Mouse (Mus musculus): ENCODE measurements around the gene Slc44a5.

Gene Slc44a5

DNA sequence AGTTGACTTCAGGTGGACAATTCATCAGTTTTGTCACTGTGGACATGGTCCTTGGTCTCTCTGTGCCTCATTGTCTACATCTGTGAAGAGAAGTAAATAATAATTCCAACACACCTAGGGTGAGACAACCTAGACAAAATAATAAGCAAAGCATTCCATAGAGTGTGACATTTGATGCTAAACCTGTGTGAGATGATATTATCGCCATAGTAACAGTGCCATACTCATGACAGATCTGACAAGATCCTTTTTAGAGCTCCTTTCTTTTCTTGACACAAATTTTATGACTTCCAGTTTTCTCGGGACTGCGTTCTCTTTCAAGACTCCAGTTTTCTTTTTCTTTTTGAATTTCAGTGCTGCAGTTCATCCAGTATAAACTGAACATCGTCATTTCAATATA lies 192.6 kb downstream of the Slc44a5 start:
- DNase-seq (ENCODE audit: low read depth, low spot score), result no peak

DNA sequence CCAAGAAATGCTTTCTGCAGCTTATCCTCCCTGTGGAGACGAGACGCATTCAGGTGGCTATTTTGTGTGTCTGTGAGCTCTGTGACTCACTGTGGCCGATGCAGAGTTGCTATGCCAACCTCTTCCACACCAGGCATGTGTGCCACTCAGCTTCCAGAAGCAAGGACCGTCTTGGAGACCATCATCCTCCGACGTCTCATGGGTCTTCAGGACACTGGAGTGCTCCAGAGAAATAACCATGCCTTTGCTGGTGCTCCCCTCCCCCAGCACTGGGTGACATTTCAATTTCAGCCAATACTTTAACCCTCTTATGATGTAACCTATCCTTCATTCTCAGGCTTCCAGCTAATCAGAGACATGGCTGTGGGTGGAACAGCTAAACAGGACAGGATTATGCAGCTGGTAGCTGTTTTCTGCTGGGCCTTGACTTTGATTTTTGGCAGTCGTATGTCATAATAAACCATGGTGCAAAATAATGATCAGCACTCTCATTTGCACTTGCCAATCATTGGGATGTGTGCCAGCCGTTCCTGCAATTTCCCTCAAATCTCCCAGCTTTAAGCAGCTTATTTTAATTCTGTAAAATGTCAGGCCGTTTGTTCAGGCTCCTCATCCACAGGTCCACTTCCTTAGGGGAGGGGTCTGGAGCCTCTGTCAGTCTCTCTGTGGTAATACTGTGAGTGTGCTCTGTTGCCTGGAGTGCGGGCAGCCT lies 198.8 kb downstream of the Slc44a5 start:
- DNase-seq (ENCODE audit: low read depth, low spot score), result no peak

DNA sequence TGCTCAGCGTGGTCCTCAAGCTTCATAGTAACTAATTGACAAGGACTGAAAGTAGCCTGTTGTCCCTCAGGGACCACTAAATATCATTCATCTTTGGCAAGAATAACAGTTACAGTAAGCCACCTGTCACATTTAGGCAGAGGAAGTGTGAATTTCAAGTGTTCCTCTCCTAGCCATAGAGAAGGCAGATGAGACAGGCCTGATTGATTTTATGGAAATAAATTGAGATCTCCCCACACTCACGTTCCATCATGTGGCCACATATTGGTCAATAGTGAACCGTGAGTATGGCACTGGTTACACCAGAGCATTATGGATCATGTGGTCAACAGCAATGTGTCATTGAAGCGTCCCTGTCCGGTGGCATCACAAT lies 199.3 kb downstream of the Slc44a5 start:
- DNase-seq (ENCODE audit: low read depth, low spot score), result no peak

DNA sequence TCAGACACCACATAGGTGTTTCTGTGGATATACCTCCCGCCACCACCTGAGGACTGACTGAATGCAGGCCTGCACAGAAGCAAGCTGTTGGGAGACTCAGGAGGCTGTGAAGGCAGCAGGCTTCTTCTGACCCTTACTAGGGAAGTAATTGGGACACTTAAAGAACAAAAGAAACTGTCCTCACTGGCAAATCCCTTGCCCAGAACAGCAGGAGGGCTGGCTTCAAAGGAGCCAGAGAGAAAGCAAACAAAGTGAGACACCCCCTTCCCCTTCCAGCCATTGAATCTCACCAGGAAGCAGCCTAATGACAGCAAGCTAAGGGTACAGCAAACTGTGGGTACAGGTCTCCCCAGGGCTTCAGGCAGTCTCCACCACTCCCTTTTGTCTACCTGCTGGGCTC lies 200.3 kb downstream of the Slc44a5 start:
- peak; percentile 69 for DNase-seq (ENCODE audit: low read depth, low spot score)

DNA sequence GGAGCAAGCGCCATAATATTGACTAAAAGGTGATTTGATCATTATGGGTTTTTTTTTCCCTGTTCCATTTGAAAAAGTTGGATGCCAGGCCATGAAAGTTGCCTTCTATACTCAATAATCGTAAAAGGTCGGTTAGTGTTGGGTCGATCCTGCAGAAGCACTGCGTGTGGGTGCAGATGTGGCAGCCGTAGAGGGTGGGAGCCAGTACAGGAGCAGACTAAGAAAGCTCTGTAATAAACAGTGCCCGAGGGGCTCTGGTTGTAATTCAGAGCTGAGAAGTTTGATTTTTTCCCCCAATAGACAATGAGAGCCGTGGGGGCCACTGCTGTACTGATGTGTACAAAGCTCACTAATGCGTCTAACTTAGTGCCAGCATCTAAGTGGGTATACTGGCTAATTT lies 200.8 kb downstream of the Slc44a5 start:
- no peak for DNase-seq (ENCODE audit: low read depth, low spot score)

DNA sequence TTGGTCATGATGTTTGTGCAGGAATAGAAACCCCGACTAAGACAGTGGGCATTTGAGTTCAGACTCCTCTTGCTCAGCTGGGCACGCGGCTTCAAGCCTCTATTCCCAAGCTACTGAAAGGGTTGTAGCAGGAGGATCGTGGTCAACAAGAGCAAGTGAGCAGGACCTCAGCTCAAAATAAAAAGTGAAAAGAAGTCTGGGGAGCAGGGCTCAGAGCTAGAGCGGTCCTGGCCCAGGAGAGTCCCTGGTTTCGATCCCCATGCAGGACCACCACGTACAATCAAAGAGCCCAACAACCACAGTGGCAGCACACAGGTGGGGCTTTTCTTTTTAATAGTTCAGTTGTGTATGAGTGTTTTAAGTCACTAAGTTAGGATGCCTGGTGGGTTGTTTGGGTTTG lies 201.5 kb downstream of the Slc44a5 start:
- no peak for DNase-seq (ENCODE audit: low read depth, low spot score)

DNA sequence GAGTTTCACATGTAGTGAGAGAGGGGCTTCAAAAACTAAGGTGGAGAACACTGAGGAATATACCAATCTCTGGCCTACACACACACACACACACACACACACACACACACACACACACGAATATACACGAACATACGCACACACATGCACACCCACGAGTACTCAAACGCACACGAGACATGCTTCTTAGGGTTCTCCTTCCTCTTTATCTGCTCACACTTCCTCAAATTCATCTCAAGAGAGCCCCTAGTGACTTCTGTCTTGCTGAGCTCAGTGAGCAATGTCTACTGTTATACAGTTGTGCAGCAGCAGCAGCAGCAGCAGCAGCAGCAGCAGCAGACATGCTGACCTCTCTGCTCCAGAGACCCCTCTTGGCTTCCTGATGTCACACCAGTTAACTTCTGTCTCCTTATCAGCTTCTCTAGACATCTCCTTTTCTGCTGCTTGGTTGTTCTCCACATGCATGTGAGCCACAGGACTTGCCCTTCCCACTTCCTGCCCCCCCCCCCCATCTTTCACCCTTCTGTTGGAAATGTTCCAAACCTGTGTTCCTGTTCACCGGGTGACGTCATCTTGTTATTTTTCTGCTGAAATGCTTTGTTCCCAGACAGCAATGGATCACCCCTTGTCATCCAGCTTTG lies 204.5 kb downstream of the Slc44a5 start:
- DNase-seq (ENCODE audit: low read depth, low spot score), result no peak

DNA sequence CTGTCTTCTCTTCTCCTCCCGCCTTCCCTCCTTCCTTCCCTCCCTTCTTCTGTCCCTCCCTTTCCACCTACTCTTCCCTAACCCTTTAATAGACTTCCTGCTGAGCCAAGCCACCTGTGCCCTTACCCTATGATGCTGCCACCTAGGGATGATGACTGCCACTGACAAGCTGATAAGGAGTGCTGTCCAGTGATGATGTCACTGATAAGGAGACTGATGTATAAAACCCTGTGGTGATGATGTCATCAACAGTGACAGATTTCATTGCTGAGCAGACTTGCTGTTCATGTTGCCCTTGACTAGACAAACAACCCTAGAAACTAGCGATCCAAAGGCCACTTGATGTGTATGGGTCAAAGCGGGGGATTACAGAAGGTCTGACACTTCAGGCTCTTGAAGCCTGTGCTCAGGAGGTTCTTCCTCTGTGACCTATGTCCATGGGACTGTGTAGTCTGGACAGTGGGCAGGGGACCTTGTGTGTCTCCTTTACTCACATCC lies 206.2 kb downstream of the Slc44a5 start:
- DNase-seq (ENCODE audit: low read depth, low spot score), result peak; percentile 13

DNA sequence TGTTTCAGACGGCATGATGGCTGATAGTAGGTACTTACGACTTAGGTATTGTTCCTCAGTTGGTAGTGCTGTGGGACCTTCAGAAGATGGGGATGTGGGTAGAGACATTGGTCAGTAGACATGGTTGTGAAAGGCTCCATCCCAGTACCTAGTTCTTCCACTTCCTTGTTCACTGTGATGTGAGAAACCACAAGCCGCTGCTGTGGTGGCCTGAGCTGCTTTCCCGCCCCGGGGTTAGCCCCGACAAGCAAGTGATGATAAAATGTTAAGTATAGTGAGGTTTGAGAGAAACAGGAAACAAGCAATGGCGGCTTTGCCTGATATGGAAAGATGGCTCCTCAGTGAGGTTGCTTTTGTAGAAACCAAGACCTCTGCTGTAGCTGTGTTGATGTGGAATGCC lies 209.8 kb downstream of the Slc44a5 start:
- DNase-seq (ENCODE audit: low read depth, low spot score), result no peak

DNA sequence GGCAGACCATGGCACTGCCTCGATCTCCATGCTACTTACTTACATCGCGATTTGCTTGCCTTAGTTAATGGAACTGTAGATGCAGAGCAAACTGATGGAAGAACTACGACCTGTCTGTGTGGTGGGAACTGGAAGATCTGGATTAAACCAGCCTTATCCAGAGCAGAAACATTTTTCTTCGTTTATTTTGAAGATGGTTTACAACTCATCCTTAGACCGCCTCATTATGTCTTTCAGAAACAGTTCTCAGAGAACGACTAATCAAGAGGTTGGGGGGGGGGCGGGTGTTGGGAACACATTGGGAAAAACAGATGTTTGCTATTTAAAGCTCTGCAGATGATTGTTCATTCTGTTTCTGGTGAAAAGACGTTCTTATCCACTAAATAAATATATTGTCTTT lies 210.7 kb downstream of the Slc44a5 start:
- DNase-seq (ENCODE audit: low read depth, low spot score), result no peak

DNA sequence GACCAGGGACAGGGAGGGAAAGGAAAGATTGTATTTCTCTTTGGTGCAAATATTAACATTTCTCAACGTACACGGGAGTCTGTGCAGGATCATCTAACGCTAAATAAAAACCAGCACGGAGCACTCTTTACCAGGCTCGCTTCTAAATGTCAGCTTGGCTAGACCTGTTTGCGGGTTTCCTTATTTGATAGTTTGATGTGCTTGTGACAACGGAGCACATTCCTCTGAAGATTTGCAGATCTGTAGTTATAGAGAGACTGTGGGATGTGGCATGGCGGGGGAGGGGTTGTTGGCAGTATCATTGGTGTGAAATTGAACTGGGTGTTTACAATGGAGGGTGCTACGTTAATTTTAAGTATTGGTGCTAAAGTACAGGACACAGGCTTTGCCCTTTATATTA lies 215.4 kb downstream of the Slc44a5 start:
- DNase-seq (ENCODE audit: low read depth, low spot score), result no peak

DNA sequence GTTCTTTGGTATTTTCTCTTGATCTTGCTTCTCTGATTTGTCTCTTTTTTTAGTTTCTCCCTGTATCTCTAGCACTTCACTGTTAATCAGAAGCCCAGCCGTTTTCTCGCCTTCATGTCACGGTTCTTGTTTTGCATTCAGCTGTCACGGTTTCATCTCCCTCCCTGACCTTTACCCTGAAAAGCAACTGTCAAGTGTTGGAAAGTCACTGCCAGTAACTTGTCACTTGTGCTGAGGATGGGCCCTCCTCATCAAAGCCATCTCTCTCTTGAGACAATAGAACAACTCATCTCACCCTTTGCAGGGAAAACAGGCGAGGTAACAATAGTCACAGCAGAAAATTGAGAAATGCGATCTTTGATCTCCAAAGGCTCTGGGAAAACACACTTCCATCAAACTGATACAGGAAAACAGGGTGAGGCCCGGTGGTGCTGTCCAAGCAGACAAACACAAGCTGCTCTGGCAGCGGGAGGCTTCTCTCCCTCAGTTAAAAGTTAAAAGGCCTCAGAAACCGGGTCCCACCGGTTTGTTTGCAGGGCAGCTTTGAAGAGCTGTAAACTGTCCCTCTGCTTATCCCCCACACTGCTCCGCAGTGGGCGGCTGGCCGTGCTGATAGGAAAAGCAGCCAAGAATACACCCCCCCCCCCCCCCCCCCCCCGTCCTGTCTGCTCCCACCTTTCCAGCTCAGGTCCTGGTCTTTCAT lies 219.2 kb downstream of the Slc44a5 start:
- peak; percentile 27 for DNase-seq (ENCODE audit: low read depth, low spot score)

DNA sequence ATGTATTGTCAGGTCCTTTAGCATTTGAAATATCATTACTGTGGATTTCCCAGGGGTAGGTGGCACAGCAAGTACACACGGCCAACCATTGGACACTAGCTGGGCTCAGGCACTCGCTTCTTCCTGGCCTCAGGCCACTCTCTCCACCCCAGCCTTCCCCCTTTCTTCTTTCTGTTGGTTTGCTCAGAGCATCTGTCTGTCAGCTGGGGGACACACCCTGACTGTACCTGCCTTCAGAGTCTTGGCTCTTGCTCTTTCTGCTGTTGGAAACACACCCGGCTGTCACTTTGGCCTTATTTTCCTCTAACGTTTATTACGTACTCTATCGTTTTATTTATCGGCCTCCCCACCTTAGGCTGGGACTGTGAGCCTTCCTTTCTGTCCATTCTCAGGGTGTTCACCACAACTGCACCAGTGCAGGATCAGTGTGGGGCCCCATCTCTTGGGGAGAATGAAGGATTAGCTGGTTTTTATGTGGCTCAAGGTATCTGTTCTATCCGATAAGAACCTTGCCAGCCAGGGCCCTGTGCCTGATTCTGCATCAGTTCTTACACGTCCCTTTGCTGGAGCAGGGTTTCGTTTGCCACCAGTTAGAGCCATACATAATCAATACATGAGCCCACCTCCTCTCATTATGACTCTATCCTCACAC lies 220.1 kb downstream of the Slc44a5 start:
- DNase-seq (ENCODE audit: low read depth, low spot score), result no peak

DNA sequence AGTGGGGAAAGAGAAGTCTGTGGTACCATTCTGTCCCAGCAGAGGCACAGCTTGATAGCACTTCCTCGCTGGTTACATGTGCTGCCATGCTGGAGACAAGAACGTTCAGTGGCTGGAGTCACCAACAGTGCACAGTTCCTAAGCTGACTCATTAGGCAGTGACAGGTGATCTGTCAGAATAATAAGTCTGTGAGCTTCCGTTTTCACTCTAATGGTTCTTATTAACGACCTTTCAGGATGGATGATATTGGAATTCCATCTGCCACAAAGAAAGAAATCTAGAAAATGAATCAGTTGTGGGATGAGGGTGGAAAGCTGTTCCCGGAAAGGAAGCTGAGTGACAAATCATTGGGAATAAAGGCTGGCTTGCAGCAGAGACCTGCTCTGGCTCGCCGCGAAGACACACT lies 227.2 kb downstream of the Slc44a5 start:
- DNase-seq (ENCODE audit: low read depth, low spot score), result no peak

DNA sequence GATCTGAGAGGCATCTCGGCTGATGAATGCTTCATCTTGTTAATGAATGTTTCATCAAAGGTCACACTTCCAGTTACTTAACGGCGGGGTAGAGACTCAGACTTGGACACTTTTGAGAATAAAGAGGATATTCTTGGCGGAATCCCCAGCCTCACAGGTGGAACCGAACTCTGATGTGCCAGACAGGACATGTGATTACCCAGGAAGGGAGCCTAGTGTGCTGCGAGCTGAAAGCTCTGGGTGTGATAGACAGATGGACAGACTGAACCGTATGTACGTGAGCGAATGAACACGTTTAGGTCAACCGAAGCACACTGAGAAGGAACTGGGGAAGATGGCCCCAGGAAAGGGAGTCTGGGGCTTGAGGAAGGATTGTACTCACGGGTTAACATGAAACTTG lies 228.6 kb downstream of the Slc44a5 start:
- DNase-seq (ENCODE audit: low read depth, low spot score), result no peak

DNA sequence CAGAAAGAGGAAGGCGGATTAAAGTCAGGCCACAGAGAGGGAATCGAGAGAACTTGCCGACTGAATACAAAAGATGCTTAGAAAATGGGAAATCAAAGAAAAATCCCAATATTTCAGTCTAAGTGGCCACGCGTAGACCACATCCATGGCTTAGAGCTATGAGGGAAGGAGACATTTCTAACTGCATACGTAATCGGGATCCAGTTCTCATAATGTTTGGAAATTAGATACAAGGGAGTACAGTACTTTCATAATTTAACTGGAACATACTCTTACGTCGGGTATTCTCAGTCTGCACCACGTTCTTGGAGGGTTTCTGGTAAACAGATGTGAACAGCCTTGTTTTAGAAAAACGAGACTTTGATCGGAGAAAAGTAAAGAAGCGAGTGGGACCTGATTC lies 229.1 kb downstream of the Slc44a5 start:
- DNase-seq (ENCODE audit: low read depth, low spot score), result no peak

DNA sequence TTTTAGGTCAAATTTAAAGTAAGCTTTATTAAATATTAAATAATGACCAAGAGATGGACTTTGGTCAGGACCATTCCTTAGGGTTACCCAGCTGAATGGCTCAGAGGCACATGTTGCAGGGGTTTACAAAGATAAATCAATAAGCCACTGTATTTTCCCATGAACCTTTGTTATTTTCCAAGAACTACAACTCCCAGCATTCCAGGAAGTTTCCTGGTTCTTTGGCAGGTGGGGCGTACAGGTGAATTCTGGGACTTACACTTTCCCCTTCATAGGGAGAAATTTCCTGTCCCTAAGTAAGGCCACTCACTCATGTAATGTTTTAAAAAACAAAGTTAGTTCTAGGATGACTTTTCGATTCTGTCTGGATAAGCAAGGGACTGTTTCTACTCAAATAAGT lies 235.2 kb downstream of the Slc44a5 start:
- DNase-seq (ENCODE audit: low read depth, low spot score), result no peak

DNA sequence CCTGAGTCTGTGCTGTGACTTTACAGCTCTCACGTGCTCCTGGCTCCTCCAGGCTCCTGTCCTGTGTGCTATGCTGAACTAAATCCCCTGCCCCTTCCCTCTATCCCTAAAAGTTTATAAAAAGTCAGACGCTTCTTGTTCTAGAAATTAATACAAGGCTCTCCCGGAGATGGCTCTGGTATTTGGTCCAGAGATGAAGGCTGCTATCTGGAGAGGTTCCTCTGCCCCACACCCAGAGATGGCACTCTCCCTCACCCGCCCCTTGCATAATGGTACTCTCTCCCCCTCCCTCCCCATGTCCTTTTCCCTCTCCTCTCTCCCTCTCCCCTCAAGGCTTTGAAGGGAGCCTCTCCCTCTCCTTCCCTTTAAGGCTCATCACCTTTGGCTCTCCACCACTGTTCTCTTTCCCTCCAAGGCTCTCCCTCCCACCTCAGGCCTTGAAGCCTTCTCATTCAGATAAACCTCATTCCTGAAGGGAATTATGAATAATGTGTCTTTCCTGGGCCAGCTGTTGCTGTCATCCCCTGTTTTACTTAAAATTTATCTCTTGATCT lies 236.0 kb downstream of the Slc44a5 start:
- DNase-seq (ENCODE audit: low read depth, low spot score), result no peak

DNA sequence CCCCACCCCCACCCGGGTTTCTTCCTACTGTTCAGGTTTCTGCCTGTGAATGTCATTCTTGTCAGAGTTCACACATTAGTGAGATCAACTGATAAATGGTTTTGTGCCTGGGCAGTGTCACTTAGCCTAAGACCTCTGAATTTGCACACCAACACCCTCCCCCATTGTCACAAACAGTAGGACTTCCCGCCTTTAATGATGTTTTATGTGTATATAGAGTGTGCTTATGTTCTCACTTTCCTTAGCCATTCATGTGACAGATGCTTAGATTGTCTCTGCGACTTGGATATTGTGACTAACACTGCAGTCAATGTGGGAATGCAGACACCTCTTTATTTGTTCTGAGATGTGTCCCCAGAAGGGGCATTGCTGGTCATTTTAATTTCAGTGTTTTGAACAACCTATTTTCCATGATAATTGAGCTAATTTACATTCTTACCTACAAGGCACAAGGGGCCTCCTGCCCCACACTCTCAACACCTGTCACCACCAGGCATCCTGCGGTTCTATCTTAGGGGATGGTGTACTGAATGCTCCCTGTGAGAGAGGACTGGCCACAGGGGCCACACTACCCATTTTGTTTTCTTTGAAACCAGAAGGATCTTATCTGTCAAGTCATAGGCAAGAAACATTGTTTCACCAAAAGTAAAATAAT lies 236.7 kb downstream of the Slc44a5 start:
- DNase-seq (ENCODE audit: low read depth, low spot score), result no peak

DNA sequence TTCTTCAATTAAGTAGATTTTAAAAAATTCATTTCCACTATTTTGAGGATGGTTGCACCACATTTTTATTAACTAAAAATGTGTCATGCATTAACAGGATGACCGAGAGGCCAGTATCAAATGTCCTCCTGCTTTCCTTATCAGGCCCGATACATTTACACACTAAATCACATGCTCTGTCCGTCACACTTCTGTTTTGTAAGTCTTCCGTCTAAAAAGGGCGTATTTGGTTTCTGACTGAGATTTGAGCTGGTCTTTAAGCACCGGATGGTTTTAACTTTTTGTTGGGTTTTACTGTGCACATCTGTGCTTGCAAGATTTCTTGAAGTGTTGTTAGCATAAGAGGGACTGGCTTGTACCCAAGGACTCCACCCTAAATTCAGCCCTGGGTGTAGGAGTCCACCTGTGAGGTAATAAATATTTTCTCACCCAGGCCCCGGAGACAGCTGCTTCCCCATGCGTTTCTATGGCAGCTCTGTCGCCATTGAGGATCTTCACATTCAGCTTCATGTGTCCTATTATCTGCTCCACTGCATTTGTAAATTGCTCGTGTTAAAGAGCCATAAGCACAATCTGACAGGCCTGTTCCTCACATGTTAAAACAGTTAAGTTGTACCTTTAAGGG lies 237.3 kb downstream of the Slc44a5 start:
- DNase-seq (ENCODE audit: low read depth, low spot score), result no peak

DNA sequence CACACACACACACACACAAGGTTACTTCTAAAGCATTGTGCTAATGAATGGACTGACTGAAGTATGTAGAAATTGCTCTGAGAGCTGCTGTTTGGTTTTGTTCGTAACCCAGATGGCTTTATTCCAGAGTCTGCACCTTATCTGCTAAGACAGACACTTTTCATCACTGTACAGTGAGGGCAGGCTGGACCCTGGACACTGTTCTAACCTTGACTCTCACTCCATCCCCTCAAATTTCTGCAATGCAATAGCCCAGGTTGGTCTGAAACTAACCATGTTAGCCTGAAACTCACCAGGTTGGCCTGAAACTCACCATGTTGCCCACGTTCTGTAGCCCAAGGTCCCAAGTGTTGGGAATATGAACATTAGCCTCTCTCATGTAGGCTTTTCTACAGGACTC lies 239.3 kb downstream of the Slc44a5 start:
- DNase-seq (ENCODE audit: low read depth, low spot score), result no peak
